Mouse (Mus musculus) inflammation-experienced regulatory T-cells, adult 6 months (primary cell): ENCODE data around the gene Dkk3. TPM values are rescaled to one million over a fixed set of nuclear protein-coding genes. Genes with fewer than 3 reads are reported as not detected.
"Not testable (repeated sequence)": the region's sequence is repeated elsewhere in the genome, so short reads cannot be mapped to it uniquely, and the experiment has no call there.

ENCODE experiments used
- ATAC-seq: one replicate; pipeline ENCODE4 v1.8.0; 2017
- polyA plus RNA-seq, 3 experiments: library from polyadenylated mRNA; unstranded; fragments of 100-300 nt; shearing (Covaris generic); gene quantifications; one replicate each; pipeline ENCODE4 v1.2.1; 2017

The Dkk3 gene
- polyA plus RNA-seq, 3 experiments from 2014 or later = 0.10 to 2.1 (median 0.66) TPM

DNA sequence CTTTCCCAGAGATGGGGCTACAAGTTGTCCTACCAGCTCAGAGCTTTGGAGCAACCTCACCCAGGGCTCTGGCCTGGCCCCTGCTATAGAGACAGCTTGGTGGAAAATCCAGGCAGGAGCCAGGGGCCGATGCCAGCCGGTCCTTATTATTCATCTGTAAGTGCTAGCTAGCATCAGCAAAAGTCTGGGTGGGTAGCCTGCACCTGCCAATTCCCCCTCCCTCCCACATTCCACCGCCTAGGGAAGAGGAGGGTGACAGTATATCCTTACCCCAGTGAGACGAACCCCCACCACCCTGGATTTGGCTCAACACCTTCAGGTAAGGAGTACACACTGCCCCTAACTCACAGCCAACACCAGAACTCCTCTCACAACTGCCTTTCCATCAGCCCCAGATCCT lies 30.9 kb downstream of the Dkk3 start:
- ATAC-seq = no peak

DNA sequence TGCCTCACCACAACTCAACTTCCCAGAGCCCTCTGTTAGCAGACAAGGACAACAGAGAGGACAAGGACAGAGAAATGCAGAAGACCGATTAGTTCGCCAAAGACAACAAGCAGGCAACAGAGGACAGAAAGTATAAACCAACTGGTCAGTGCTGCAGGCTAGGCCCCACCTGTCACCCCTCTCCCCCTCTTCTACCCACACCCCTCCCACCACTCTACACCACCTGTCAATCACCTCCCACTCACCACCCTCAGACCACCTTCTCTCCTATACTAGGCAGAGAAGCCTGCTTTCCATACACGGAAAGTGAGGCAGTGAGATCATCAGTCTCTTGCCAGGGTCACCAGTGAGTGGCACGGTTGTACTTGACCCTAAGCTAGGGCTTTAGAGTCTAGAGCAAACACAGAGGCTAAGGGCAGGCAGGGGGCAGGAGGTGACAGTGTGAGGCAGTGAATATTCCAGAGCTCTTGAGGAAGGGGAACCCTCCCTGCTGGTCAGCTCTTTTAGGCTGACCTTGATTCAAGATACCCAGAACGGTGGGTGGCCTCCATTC lies 31.7 kb downstream of the Dkk3 start:
- no peak for ATAC-seq

DNA sequence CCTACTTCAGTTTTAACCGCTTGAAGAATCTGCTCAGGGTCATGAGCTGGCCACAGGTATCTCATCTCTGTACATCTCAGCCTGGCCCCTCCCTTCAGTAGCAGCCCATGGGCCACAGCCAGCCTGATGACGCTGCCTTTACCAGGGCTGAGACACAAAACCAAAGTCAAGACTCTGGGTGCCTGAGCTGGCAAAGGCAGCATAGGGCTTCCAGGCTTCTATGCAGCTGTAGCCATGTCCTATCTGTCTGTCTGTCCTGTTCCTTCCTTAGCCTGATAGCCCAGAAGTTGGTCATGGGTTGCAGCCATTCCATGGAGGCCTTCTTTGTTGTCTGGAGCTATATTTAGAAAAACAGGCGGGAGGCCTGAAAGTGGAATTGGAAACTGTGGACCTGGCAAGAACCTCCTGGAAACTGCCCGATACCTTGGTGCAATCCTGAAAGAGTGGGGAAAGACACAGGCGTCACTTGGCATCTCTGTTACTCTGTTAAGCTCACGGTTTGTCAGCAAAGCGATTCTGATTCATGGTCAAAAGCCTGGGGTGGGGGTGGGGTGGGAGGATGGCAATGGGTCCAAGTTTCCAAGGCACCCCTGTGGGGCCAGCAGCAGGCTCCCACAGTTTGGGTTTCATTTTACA lies 33.1 kb downstream of the Dkk3 start:
- ATAC-seq = no peak

DNA sequence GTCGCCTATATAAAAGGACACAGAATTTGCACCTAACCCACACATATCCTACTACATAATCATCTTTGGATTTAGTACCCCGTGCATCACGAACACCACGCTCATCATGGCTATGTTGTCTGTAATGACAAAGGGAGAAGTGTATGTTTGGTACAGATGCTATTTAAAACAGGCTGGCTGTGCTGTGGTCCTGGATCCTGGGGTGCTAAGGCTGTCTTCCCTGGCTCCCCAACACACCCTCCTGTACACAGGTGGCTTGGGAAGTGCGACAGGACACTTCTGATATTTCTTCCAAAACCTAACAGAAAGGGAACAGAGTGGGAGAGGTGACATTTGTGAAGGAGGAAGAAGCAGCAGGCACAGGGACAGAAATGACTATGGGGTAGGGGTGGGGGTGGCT lies 35.2 kb downstream of the Dkk3 start:
- ATAC-seq = no peak

DNA sequence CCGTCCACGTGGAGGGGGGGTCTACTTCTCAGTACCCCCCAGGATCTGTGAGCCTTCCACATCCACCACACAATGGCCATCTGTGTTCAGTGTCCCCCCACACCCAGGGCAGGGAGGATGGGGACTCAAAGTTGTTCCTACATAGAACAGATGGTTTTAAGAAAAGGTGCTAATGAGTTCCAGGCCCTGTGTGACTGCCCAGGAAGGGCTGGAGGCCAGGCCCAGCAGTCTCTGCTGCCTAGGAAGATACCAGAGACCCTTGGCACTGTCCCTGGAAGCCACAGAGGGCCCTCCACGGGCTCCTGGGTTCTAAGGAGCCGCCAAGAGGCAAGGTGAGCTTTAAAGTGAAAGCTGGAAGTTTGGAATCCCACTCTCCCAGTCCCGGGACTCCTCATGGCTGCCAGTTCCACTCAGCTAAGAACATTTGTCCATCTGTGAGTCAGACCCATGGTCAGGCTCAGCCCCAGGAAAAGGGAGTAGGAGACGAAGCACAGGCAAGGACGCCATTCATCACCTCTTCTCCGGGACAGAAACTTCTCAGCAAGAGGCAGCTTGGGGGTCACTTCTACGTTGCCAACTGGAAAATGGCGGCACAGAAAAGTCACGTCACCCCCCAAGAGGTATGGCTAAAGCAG lies 36.9 kb downstream of the Dkk3 start:
- ATAC-seq = no peak

DNA sequence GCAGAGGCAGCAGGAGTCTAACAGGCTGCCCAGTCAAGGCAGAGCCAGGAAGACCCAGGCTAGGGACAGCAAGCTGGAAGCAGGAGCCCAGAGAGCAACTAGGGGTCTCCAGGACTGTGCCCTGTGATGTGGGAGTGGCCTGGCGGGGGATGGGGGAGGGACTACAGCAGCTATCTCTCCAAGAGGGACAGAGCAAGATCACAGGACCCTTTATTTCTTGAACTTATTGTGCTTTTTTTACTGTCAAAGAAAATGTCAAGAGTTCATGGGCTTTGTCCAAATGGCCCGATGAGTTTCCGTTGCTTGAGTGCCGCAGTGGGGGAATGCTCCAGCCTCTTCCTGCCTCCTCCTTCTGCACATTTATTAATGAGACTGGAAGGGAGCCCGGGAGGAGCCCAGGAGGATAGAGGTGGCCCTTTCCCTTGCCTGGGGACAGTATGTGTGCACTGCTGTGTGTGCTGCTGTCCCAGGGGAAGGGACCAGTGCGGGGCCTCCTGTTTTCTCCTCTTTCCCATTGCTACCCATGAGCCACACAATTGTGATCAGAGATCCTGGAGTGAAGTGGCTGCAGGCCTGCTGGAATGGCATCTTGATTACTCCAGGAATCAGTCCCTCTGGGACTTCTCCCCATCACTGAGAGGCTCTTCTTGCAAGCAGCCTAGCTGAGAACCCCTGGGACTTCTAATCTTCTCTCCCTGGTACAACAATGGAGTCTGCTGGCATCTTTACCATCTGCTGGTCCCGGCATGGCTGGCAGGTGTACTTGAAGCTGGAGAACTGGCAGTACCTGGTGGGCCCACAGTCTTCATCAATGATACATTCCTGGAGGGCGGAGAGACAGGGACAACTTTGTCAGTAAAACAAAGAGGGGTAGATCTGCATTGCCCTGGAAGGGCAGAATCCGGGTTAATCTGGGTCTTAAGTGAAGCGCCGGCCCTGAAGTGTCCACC lies 37.7 kb downstream of the Dkk3 start:
- no peak for ATAC-seq

DNA sequence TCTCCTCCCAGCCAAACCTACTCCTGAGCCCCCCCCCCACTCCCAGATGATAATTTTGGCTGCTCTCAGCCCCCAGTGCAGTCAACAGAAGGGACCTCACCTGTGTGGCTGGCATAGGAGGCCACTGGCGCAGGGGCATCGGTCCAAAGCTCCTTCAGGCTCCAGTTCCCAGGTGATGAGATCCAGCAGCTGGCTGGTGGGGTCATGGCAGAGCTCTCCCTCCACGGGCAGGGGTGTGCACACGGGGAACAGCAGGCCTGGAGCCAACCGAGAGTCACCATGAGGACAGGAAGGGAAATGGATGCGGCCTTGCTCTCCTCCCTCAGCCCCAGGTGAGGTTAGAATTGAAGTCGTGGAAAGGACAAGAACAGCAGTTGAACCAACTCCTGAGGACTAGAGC lies 39.6 kb downstream of the Dkk3 start:
- ATAC-seq = no peak

DNA sequence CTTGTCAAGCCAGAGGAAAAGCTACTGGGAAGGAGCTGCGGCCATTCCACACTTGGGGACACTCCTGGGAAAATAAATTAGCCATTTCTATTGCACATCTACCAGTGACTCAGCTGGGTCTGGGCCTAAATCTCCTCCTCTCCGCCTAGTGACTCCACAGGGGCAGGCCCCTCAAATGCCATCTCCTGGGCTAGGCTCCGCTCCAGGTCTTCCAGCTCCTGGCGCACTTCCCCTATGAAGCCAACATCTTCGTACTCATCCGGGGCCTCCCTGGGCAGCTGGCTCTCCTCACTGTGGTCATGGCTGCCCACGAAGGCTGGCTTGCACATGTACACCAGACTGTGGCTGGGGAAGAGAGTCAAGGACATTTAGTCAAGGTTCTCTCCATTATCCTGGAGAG lies 40.8 kb downstream of the Dkk3 start:
- no peak for ATAC-seq

DNA sequence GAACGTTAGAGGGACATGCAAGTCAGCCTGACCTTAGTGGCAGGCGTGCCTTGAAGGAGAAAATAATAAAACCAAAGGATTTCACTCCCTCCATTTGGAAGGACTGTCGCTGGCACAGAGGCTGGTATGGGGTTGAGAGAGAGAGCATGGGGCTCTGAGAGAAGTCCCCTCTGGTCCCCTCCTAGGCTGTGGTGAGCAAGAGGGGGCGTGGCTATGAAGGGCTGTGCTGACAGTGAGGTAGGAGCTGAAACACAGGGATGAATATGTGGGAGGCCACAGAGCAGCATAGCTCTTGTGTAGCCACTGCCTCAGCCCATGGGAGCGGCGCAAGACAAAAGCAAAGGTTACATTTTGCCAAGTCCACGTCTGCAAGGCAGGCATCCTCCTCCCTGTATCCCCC lies 41.4 kb downstream of the Dkk3 start:
- ATAC-seq = no peak

DNA sequence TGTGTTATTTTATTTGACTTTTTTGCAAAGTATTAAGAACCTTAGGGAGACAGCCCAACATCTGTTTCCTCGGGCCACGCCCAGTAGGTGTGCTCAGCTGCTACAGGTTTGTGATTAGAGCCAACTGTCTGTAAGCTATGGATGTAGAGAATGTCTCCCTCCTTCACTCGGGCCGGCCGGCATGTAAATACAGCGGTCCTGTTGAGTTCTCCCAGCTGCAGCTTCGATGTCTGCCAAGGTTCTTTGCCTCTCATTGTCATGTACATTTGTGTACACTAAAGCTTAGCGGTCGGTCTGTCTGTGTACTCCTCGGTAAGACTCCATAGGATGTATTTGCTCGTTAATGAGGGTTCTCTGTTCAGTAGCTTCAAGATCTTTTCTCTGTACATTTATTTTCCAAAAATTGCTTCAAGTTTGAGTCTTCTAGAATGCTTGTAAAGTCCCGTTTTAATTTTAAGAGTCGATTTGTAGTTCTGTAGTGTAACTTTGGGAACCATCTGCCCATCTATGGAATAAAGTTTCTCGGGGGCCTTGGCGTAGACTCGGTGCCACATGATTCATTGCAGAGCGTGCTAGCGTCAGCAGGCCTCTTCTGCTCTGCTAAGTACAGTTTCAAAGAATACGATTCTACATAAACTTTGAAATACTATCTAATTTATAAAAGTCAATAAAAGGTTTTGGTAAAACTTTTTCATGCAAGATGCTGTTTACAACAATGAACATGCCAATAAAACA lies 48.1 kb downstream of the Dkk3 start:
- no peak for ATAC-seq

DNA sequence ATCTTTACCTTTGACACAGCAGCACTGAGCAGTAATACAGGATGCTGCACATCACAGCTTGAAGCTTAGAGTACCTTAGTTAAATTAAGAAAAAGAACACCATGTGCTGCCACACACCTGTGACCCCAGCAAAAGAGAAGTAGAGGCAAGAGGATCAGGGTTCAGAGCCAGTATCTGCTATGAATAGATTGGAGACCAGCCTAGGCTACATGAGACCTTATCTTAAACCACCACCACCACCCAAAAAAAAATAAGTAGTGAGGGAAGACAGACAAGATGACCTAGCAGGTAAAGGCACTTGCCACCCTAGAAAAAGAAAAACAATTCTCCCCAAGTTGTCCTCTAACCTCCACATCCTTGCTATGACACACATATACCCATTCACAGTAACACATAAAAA lies 50.1 kb downstream of the Dkk3 start:
- no peak for ATAC-seq

DNA sequence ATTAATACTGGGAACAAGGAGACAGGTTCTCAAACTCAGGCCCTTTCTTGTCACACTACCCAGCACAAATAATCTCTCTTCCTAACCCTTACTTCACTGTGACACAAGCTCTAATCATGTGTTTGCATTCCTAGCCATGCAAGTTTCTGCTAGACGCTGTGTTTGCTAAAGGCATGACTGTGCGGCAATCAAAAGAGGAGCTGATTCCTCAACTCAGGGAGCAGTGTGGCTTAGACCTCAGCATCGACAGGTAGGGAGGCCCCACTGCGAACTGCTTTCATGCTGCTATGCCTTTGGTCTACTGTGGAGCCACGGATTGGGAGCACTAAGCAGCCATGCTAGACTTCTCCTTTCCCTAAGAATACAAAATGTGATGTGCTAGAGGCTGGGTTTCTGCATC lies 55.0 kb downstream of the Dkk3 start:
- ATAC-seq = no peak

DNA sequence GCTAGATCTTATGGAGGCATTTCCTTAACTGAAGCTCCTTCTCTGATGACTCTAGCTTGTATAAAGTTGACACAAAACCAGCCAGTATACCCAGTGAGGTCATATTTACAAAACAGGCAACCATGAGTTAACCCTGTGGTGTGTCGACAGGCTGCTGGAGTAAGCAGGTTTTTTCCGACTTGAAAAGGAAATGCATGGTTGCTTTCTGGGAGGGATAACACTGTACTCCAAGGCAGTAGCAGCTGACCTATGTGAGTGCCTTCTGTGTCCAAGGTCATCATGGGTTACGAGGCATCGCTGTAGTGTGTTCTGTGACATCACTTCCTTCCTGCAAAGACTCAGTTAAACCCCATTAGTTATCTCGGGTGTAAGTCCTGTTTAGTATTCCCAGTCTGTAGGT lies 55.9 kb downstream of the Dkk3 start:
- ATAC-seq = no peak

DNA sequence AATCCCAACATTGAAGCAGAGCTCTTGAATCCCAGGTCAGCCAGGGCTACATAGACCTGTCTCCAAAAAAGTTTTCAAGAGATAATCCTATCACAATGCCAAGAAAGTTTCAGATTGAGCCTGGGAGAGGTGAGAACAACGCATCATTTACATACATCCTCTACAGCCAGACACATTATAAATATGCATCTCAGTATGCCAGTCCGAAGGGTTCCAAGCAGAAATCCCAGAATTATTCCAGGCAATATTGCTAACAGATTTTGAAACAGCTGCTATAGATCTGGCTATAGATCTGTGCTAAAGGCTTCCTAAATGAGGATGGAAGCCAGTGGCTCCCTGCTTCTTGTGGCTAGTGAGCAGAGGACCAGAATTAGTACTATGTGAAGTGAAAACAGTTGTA lies 58.0 kb downstream of the Dkk3 start:
- no peak for ATAC-seq

DNA sequence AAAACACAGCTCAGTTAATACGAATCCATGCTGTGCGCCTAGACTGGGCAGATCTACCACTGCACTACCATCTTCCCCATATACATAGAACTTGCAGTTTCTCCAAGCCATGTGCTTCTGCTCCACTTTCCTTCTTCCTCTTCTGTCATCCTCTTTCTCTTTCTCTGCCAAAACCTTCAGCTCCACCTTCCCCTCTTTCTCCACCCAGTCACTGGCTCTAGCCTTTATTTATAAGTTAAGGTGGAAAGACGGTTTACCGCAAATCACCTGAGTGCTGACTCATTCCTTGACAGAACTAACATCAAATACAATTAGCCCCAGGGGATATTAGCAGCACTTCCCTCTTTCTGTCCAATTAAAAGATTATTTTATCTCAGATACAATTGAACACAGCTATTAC lies 63.9 kb downstream of the Dkk3 start:
- ATAC-seq = not testable (repeated sequence)

DNA sequence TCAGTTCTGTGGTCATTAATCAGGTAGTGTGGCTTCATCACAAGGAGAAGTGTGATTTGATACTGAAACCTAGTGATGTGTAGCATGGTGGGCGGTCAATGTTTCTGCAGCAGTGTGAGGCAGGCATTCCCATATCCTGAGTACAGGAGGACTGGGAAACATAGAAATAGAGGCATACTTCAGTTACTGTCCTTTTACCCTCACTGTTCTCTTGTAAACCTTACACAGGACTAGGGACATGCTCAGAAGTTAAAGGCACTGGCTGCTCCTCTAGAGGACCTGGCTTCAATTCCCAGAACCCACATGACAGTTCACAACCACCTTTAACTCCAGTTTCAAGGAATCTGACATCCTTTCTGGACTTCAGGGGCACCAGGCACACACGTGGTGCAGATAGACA lies 72.7 kb downstream of the Dkk3 start:
- ATAC-seq = no peak

DNA sequence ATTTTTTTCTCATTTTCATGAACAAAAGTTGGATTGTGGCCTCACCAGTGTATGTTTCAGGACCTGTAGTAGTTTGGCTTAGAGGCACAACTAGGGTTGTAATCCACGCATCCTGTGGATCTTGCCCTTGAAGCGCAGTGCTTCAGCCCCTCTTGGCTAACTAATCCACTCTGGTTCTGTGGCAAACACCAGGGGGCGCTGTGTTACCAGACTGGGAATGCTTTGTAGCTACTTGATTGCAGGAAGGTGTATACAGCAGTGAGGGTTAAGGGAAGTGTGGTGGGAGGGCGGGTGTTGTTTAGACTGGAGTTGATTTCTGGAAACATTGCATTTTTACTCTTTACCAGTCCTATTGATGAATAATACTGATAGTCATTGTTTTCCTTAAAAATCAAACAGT lies 73.8 kb downstream of the Dkk3 start:
- ATAC-seq = peak; percentile 77

DNA sequence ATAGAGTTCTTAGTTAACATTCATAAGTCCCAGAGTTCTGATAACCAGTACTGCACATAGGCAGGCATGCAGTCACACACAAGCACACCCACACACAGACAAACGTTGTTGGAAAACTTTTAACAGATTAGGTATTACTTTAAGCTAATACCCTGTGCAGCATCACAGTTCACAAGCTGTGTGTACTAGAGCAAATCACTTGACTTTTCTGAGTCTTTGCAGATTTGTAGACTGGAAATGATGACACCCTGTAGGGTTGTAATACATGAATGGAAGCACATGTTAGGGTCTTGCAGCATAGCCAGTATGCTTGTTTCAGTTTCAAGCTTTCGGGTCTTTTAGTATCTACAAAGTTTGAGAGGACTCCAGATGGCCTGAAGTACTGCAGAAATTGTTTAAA lies 74.6 kb downstream of the Dkk3 start:
- no peak for ATAC-seq

DNA sequence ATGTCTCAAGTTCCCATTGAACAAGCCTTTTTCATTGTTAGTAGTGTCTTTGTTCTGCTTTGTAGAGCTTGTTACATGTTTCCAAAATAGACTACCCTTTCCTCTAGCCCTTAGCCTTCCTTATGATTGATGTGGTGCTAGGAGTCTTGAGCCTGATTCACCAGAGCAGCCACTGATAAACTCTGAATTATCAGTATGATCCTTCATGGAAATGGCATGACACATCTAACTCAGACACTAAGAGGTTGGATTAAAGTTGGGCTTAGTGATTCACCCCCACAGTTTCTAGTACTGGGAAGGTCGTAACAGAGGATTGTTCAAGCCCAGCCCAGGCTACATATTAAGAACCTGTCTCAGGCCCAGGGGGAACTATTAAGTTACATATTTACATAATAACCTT lies 76.2 kb downstream of the Dkk3 start:
- ATAC-seq = no peak

DNA sequence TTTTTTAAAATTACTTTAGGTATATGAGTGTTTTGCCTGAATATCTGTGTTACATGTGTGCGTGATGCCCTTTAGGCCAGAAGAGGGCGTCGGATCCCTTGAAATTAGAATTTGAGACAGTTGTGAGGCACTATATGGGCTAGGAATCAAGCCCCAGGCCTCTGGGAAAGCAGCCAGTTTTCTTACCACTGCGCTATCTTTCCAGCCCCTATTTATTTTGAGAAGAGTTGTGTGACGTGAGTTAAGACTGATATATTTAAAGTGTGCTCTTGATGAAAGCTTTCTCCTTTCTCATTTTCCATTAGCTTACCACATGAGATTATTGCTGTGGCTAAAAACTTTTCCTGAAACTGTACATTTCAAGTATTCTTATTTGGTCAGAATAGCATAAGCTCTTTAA lies 84.0 kb downstream of the Dkk3 start:
- no peak for ATAC-seq
